11 mouse cellular contexts compared by ENCODE assay signal in the genomic region with DNA sequence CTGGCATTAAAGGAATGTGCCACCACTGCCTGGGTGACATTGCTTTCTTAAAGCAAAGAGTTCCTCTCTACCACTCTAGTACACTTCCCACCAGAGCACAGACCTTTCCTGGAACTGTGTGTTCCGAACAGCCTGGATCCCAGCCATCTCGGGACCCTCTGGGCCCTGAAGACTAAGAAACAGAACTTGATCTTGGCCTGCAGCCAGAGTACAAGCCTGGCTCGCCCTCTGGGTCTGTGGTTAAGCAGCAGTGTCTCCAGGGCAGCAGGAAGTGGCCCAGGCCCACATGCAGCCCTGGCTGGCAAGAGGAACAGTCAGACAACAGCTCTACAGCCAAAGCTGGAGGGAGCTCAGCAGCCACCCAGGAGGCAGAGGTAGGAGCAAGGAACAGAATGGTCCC. TPM values are rescaled to one million over a fixed set of nuclear protein-coding genes. Genes with fewer than 3 reads are reported as not detected.
DNase-seq lines count a peak whose midpoint lies in the region; ATAC-seq lines count a peak whose summit lies in the region.
"Had no signal": no experiment of that assay in that cellular context is flagged by ENCODE, and none has a peak within 500 bp of the region (broad histone marks: within the 10 kb centered on the region; RNA-seq: fewer than 3 reads in every experiment).

No protein-coding gene starts in this region.

- no peaks in the 10 kb centered on the region for H3K27me3 ChIP-seq in intestine, embryonic 15.5 days (replicated peaks)

- no peak overlapping the region for H3K4me3 ChIP-seq in intestine, embryonic 15.5 days (replicated peaks)
- H3K4me3 ChIP-seq: erythroblast, embryonic 14.5 days had no signal

- H3K4me1 ChIP-seq in intestine, embryonic 15.5 days (replicated peaks): no peaks in the 10 kb centered on the region

- no peak overlapping the region for H3K9ac ChIP-seq in intestine, embryonic 15.5 days

- no peak overlapping the region for H3K27ac ChIP-seq in intestine, embryonic 15.5 days

- intact Hi-C loops in gastrocnemius, postnatal 36 days (cut with DNase I): no loop called here

- H3K9me3 ChIP-seq in intestine, embryonic 15.5 days: no peaks in the 10 kb centered on the region

- WGBS in intestine, embryonic 15.5 days: 33% methylated on average over 3 of the region's 3 CpGs

- no peak overlapping the region for H3K4me2 ChIP-seq in intestine, embryonic 15.5 days (replicated peaks)

- H3K36me3 ChIP-seq in intestine, embryonic 15.5 days: no peaks in the 10 kb centered on the region

- no peak for ATAC-seq in intestine, embryonic 15.5 days
- ATAC-seq: Patski had no signal

- peak; percentile 47 for DNase-seq in gastrocnemius, adult 18-20 months (ENCODE audit: low spot score)
- no peak for DNase-seq in gastrocnemius, postnatal 36 days
- DNase-seq in 3134 (ENCODE audit: extremely low read depth, insufficient read length, low spot score): peak; percentile 48
- peak; percentile 66 for DNase-seq in brain, adult 2 months (ENCODE audit: low read depth, low spot score)
- DNase-seq in kidney, postnatal 25 days: peak; percentile 30 to 79
- DNase-seq in lung, postnatal 25 days (ENCODE audit: low spot score): peak; percentile 64
- DNase-seq in urinary bladder, postnatal 25 days (ENCODE audit: low spot score): no peak

RNA-seq across cellular contexts. Expression of a gene that starts 5.6 kb away (rescaled TPM):
- not detected for total RNA-seq in gastrocnemius, adult 18-20 months (2021)
- not detected for total RNA-seq in gastrocnemius, postnatal 36 days (2021)
- polyA plus RNA-seq in intestine, embryonic 15.5 days (2015; fragmentation: Nextera tagmentation; extraction: Ambion mirVana): not detected in 2 replicates
- polyA plus RNA-seq: erythroblast, embryonic 14.5 days; limb, embryonic 11.5 days; Patski had no signal

RNA-seq across cellular contexts. Expression of a gene that starts 10.9 kb away (rescaled TPM):
- total RNA-seq in gastrocnemius, adult 18-20 months (2021): under 1 TPM; 0.34 to 0.47 TPM
- under 1 TPM in 1 of 2 experiments, not detected in 1; 0.20 TPM for total RNA-seq in gastrocnemius, postnatal 36 days (2021)
- 0.53 and 0.67 TPM in 2 replicates for polyA plus RNA-seq in intestine, embryonic 15.5 days (2015; fragmentation: Nextera tagmentation; extraction: Ambion mirVana)
- polyA plus RNA-seq: erythroblast, embryonic 14.5 days had no signal

RNA-seq across cellular contexts. Expression of a gene that starts 29.7 kb away (rescaled TPM):
- total RNA-seq in gastrocnemius, adult 18-20 months (2021): not detected
- total RNA-seq in gastrocnemius, postnatal 36 days (2021): not detected
- polyA plus RNA-seq in intestine, embryonic 15.5 days (2015; fragmentation: Nextera tagmentation; extraction: Ambion mirVana): not detected in 2 replicates
- polyA plus RNA-seq: erythroblast, embryonic 14.5 days; limb, embryonic 11.5 days; Patski had no signal

RNA-seq across cellular contexts. Expression of a gene that starts 37.0 kb away (rescaled TPM):
- total RNA-seq in gastrocnemius, adult 18-20 months (2021): not detected
- not detected for total RNA-seq in gastrocnemius, postnatal 36 days (2021)
- not detected in 2 replicates for polyA plus RNA-seq in intestine, embryonic 15.5 days (2015; fragmentation: Nextera tagmentation; extraction: Ambion mirVana)
- polyA plus RNA-seq: erythroblast, embryonic 14.5 days; limb, embryonic 11.5 days; Patski had no signal

Comparison
In these comparisons a context has a peak if more than half of its experiments do, and no peak if none do; other contexts are left out.
1. DNase-seq: peak in gastrocnemius, adult 18-20 months (single experiment), 3134 (single experiment), brain, adult 2 months (single experiment), kidney, postnatal 25 days (2 of 2) and lung, postnatal 25 days (single experiment); none in gastrocnemius, postnatal 36 days (0 of 2) and urinary bladder, postnatal 25 days (single experiment).